Mouse (Mus musculus) bone marrow, adult 2 months (tissue): ENCODE measurements around the gene AW549877.

ENCODE experiments used
- CTCF ChIP-seq: fragments of 200-500 bp; IDR thresholded peaks from 2 replicates; pipeline ENCODE4 v1.5.1; 2011; ENCODE audit warnings: low read length, control low read depth; ENCODE audit not compliant: control insufficient read depth, insufficient read depth
- POLR2A ChIP-seq: fragments of 200-500 bp; IDR thresholded peaks from 2 replicates; pipeline ENCODE4 v1.6.1; 2011; ENCODE audit warnings: low read depth, mild to moderate bottlenecking, control low read depth, low read length, borderline replicate concordance; ENCODE audit not compliant: control insufficient read depth

- TF ChIP-seq CTCF (no peak), POLR2A (no peak)
These were observed 33.4 kb upstream of the AW549877 start for GRCm38 (mm10) chr15:4028960-4029359.
